Mouse (Mus musculus) activated CD4-positive, CD25-positive, alpha-beta regulatory T cell, adult 4 months (primary cell): ENCODE measurements around the gene Hlf. TPM values are rescaled to one million over a fixed set of nuclear protein-coding genes. Genes with fewer than 3 reads are reported as not detected.

ENCODE experiments used
- ATAC-seq: one replicate; pipeline ENCODE4 v1.8.0; 2017
- polyA plus RNA-seq, 2 experiments: library from polyadenylated mRNA; unstranded; fragments of 100-300 nt; shearing (Covaris generic); gene quantifications; one replicate each; pipeline ENCODE4 v1.2.1; 2017

The Hlf gene
- polyA plus RNA-seq, 2 experiments from 2014 or later, result 0.75 to 1.3 TPM

GRCm38 (mm10) chr11:90334816-90335215, 55.9 kb downstream of the Hlf start:
- ATAC-seq, result no peak

- ATAC-seq, result no peak
Observed at GRCm38 (mm10) chr11:90332737-90333136, 58.0 kb downstream of the Hlf start.

GRCm38 (mm10) chr11:90330202-90330694, 60.4 kb downstream of the Hlf start:
- ATAC-seq, result no peak

GRCm38 (mm10) chr11:90326836-90327235, 63.9 kb downstream of the Hlf start:
- ATAC-seq, result no peak

GRCm38 (mm10) chr11:90326146-90326545, 64.5 kb downstream of the Hlf start:
- no peak for ATAC-seq

GRCm38 (mm10) chr11:90324597-90324996, 66.1 kb downstream of the Hlf start:
- no peak for ATAC-seq

- ATAC-seq, result no peak
Observed at GRCm38 (mm10) chr11:90320922-90321321, 69.8 kb downstream of the Hlf start.

GRCm38 (mm10) chr11:90317482-90317881, 73.2 kb downstream of the Hlf start:
- no peak for ATAC-seq

GRCm38 (mm10) chr11:90314606-90315005, 76.1 kb downstream of the Hlf start:
- no peak for ATAC-seq

GRCm38 (mm10) chr11:90306993-90307392, 83.7 kb downstream of the Hlf start:
- peak; percentile 52 for ATAC-seq

GRCm38 (mm10) chr11:90306067-90306466, 84.6 kb downstream of the Hlf start:
- no peak for ATAC-seq

- ATAC-seq, result no peak
Observed at GRCm38 (mm10) chr11:90294622-90295021, 96.1 kb downstream of the Hlf start.

GRCm38 (mm10) chr11:90292766-90293165, 97.9 kb downstream of the Hlf start:
- ATAC-seq, result no peak

GRCm38 (mm10) chr11:90291156-90291555, 99.5 kb downstream of the Hlf start:
- ATAC-seq, result no peak

- ATAC-seq, result no peak
Observed at GRCm38 (mm10) chr11:90286550-90287154, 104.0 kb downstream of the Hlf start.

Other genes with a start within 250 kb of the Hlf start
- gene Gm45716, start 203.2 kb downstream of the Hlf start, polyA plus RNA-seq, result 1 to 10 TPM; 5.0 to 5.4 TPM
- gene Mmd, start 141.4 kb downstream of the Hlf start, polyA plus RNA-seq, result 10 to 100 TPM; 20.3 to 23.2 TPM
- 1 to 10 TPM; 1.9 to 3.1 TPM for gene Stxbp4, start 247.2 kb upstream of the Hlf start, polyA plus RNA-seq
- 10 to 100 TPM; 18.5 to 24.9 TPM for gene Cox11, start 247.3 kb upstream of the Hlf start, polyA plus RNA-seq